In genomic region chr14:73098677-73099387, GRCm38 (mm10) we compare ENCODE assay signal across 10 mouse cellular contexts. TPM values are rescaled to one million over a fixed set of nuclear protein-coding genes. Genes with fewer than 3 reads are reported as not detected.
DNase-seq lines count a peak whose midpoint lies in the region; ATAC-seq and TF ChIP-seq lines count a peak whose summit lies in the region.
"Had no signal": no experiment of that assay in that cellular context is flagged by ENCODE, and none has a peak within 500 bp of the region (broad histone marks: within the 10 kb centered on the region; RNA-seq: fewer than 3 reads in every experiment).

No protein-coding gene starts in this region.

- no peak overlapping the region for H3K27ac ChIP-seq in kidney, embryonic 14.5 days (ENCODE audit: low read depth, low read length)
- no peak overlapping the region for H3K27ac ChIP-seq in ES-E14 (ENCODE audit: insufficient read depth, low read depth, low read length, poor library complexity, severe bottlenecking)
- H3K27ac ChIP-seq: heart, embryonic 15.5 days; neural tube, embryonic 13.5 days had no signal

- in situ Hi-C loops in ES-E14 (cut with MboI; ENCODE audit: low sequenced_read_pairs in 2 of 2, unreplicated experiment in 2 of 2) = no loop called here

- no peak overlapping the region for H3K9ac ChIP-seq in kidney, embryonic 14.5 days (ENCODE audit: low read depth, low read length)
- no peak overlapping the region for H3K9ac ChIP-seq in ES-E14 (ENCODE audit: insufficient read depth, low read depth, low read length, poor library complexity, severe bottlenecking)
- H3K9ac ChIP-seq: heart, embryonic 15.5 days; neural tube, embryonic 13.5 days had no signal

- no peak overlapping the region for H3K4me2 ChIP-seq in kidney, embryonic 14.5 days (replicated peaks; ENCODE audit: low read depth, low read length)
- H3K4me2 ChIP-seq: heart, embryonic 15.5 days; neural tube, embryonic 13.5 days had no signal

- H3K4me1 ChIP-seq in kidney, embryonic 14.5 days (ENCODE audit: control insufficient read depth, insufficient read depth, low read length) = no peaks in the 10 kb centered on the region
- H3K4me1 ChIP-seq in ES-E14 (ENCODE audit: control insufficient read depth in 2 of 2, insufficient read depth in 2 of 2, low read length in 2 of 2, poor library complexity in 1 of 2) = no peaks in the 10 kb centered on the region
- H3K4me1 ChIP-seq: heart, embryonic 15.5 days; neural tube, embryonic 13.5 days had no signal

- peak; percentile 43; the same call in 1 of the 2 replicates for ATAC-seq in kidney, embryonic 14.5 days (ENCODE audit: low FRiP score, low TSS enrichment)

- no peak for DNase-seq in kidney, adult 8-10 months
- DNase-seq in ES-E14 (ENCODE audit: low read depth, low spot score) = peak; percentile 68
- DNase-seq in adrenal gland, postnatal 36 days = peak; percentile 57 to 68
- DNase-seq in frontal cortex, postnatal 36 days (ENCODE audit: low spot score in 2 of 2) = peak; percentile 34 to 35
- peak; percentile 61 for DNase-seq in lung, postnatal 14 days
- DNase-seq in right cerebral cortex, postnatal 25 days = peak; percentile 33
- DNase-seq in layer of hippocampus, adult 11-12 months (ENCODE audit: low spot score) = no peak

- no peaks in the 10 kb centered on the region for H3K36me3 ChIP-seq in kidney, embryonic 14.5 days (ENCODE audit: control insufficient read depth, insufficient read depth, low read length)
- no peaks in the 10 kb centered on the region for H3K36me3 ChIP-seq in ES-E14 (ENCODE audit: control insufficient read depth, insufficient read depth, low read length, poor library complexity, severe bottlenecking)
- H3K36me3 ChIP-seq: heart, embryonic 15.5 days; neural tube, embryonic 13.5 days had no signal

- H3K27me3 ChIP-seq in kidney, embryonic 14.5 days (ENCODE audit: control insufficient read depth, insufficient read depth, low read length) = no peaks in the 10 kb centered on the region; the same call in 1 of the 2 replicates

- H3K4me3 ChIP-seq in kidney, embryonic 14.5 days (ENCODE audit: low read length) = no peak overlapping the region
- no peak overlapping the region for H3K4me3 ChIP-seq in ES-E14 (ENCODE audit: insufficient read depth in 1 of 2, low read depth in 1 of 2, low read length in 2 of 2, poor library complexity in 1 of 2, severe bottlenecking in 1 of 2)
- H3K4me3 ChIP-seq: heart, embryonic 15.5 days; neural tube, embryonic 13.5 days had no signal

- no peaks in the 10 kb centered on the region for H3K9me3 ChIP-seq in kidney, embryonic 14.5 days (ENCODE audit: control insufficient read depth, low read length)
- no peaks in the 10 kb centered on the region for H3K9me3 ChIP-seq in ES-E14 (ENCODE audit: control insufficient read depth, insufficient read depth, low read depth, low read length)
- H3K9me3 ChIP-seq: heart, embryonic 15.5 days; neural tube, embryonic 13.5 days had no signal

- 43% methylated on average over 10 of the region's 10 CpGs for WGBS in kidney, embryonic 14.5 days

TF ChIP-seq in ES-E14, 5 proteins besides CTCF, POLR2A, EP300 and RAD21:
- TF ChIP-seq ZNF384 (IDR thresholded peaks at IDR 0.05; ENCODE audit: low read depth, low read length) (no peak), ZC3H11A (IDR thresholded peaks at IDR 0.05; ENCODE audit: borderline replicate concordance, low read depth, low read length) (peak; percentile 70; the same call in 1 of the 2 replicates), CHD2 (IDR thresholded peaks at IDR 0.05; ENCODE audit: low read depth, low read length) (no peak), HCFC1 (IDR thresholded peaks at IDR 0.05; ENCODE audit: borderline replicate concordance, insufficient read depth, low read length) (no peak), MAFK (IDR thresholded peaks at IDR 0.05; ENCODE audit: insufficient read depth, low read depth, low read length) (no peak)

RNA-seq across cellular contexts. Expression of gene Rcbtb2, which starts 24.0 kb away (rescaled TPM):
- polyA plus RNA-seq in kidney, embryonic 14.5 days (2014; fragmentation: Nextera tagmentation; extraction: Ambion mirVana) = 116 and 136 TPM in 2 replicates
- total RNA-seq in ES-E14 (2012; rRNA removed) = 11.2 and 14.2 TPM in 2 replicates
- 10 to 100 TPM; 32.2 to 37.1 TPM for total RNA-seq in adrenal gland, postnatal 36 days (2021)

RNA-seq across cellular contexts. Expression of gene Cysltr2, which starts 49.9 kb away (rescaled TPM):
- polyA plus RNA-seq in kidney, embryonic 14.5 days (2014; fragmentation: Nextera tagmentation; extraction: Ambion mirVana) = 0.20 TPM in 1 of 2 replicates, not detected in the other
- 2.9 and 7.6 TPM in 2 replicates for total RNA-seq in ES-E14 (2012; rRNA removed)
- 1 to 10 TPM; 1.3 to 1.5 TPM for total RNA-seq in adrenal gland, postnatal 36 days (2021)
- polyA plus RNA-seq: heart, embryonic 15.5 days had no signal

Comparison
In these comparisons a context has a peak if more than half of its experiments do, and no peak if none do; other contexts are left out.
1. DNase-seq: peak in ES-E14 (single experiment), adrenal gland, postnatal 36 days (2 of 2), frontal cortex, postnatal 36 days (2 of 2), lung, postnatal 14 days (single experiment) and right cerebral cortex, postnatal 25 days (single experiment); none in kidney, adult 8-10 months (0 of 2) and layer of hippocampus, adult 11-12 months (single experiment).